Mouse (Mus musculus): ENCODE measurements around the gene Il9r. TPM values are rescaled to one million over a fixed set of nuclear protein-coding genes. Genes with fewer than 3 reads are reported as not detected.

Il9r gene
- polyA plus RNA-seq, 1 experiment from 2014 or later = 0.13 TPM

- Histone ChIP-seq H3K4me1 (replicated peaks) (no peaks in the 10 kb centered on the region), H3K27ac (no peak overlapping the region), H3K9me3 (replicated peaks) (0 out of 2 replicates have a peak, but pooled peaks cover 3% of the 10 kb centered on the region), H3K4me2 (no peak overlapping the region), H3K4me3 (replicated peaks) (no peak overlapping the region), H3K27me3 (no peaks in the 10 kb centered on the region; the same call in 1 of the 2 replicates), H3K9ac (no peak overlapping the region), H3K36me3 (no peaks in the 10 kb centered on the region)
- WGBS (ENCODE audit: insufficient replicate concordance) = 38% methylated on average over 25 of the region's 25 CpGs
- DNase-seq (peak; percentile 54), ATAC-seq (ENCODE audit: low read depth) (no peak)
These were observed 17.9 kb downstream of the Il9r start for GRCm38 (mm10) chr11:32181973-32182868.

- Histone ChIP-seq H3K36me3 (no peaks in the 10 kb centered on the region), H3K4me1 (replicated peaks) (no peaks in the 10 kb centered on the region), H3K4me2 (no peak overlapping the region), H3K27me3 (no peaks in the 10 kb centered on the region; the same call in 1 of the 2 replicates), H3K27ac (no peak overlapping the region), H3K9me3 (replicated peaks) (0 out of 2 replicates have a peak, but pooled peaks cover 3% of the 10 kb centered on the region), H3K4me3 (replicated peaks) (no peak overlapping the region), H3K9ac (no peak overlapping the region)
- DNase-seq = no peak
- WGBS (ENCODE audit: insufficient replicate concordance) = 69% methylated on average over 4 of the region's 4 CpGs
- ATAC-seq (ENCODE audit: low read depth) = no peak
These were observed 18.8 kb downstream of the Il9r start for GRCm38 (mm10) chr11:32181246-32181645.

- no peak overlapping the region for H3K9ac ChIP-seq
- no peaks in the 10 kb centered on the region; the same call in 1 of the 2 replicates for H3K27me3 ChIP-seq
- 56% methylated on average over 1 of the region's 1 CpGs for WGBS (ENCODE audit: insufficient replicate concordance)
These were observed 21.6 kb downstream of the Il9r start for GRCm38 (mm10) chr11:32178506-32178905.

GRCm38 (mm10) chr11:32166683-32167082 is 33.4 kb downstream of the Il9r start:
- Histone ChIP-seq H3K36me3 (no peaks in the 10 kb centered on the region), H3K4me2 (no peak overlapping the region), H3K27me3 (peaks cover 5% of the 10 kb centered on the region), H3K4me3 (replicated peaks) (no peak overlapping the region), H3K27ac (no peak overlapping the region), H3K9me3 (replicated peaks) (no peaks in the 10 kb centered on the region), H3K9ac (no peak overlapping the region), H3K4me1 (replicated peaks) (no peaks in the 10 kb centered on the region)
- DNase-seq (no peak), ATAC-seq (ENCODE audit: low read depth) (no peak)
- WGBS (ENCODE audit: insufficient replicate concordance) = 57% methylated on average over 4 of the region's 4 CpGs

More at GRCm38 (mm10) chr11:32178506-32178905, 21.6 kb downstream of the Il9r start:
- no peak overlapping the region for H3K27ac ChIP-seq
- H3K4me3 ChIP-seq (replicated peaks) = no peak overlapping the region
- no peaks in the 10 kb centered on the region for H3K36me3 ChIP-seq
- H3K9me3 ChIP-seq (replicated peaks) = 0 out of 2 replicates have a peak, but pooled peaks cover 3% of the 10 kb centered on the region
- H3K4me2 ChIP-seq = no peak overlapping the region
- DNase-seq (no peak), ATAC-seq (ENCODE audit: low read depth) (no peak)
- no peaks in the 10 kb centered on the region for H3K4me1 ChIP-seq (replicated peaks)

- H3K4me2 ChIP-seq = peak overlapping the region; percentile 26
- H3K27me3 ChIP-seq = peaks cover 26% of the 10 kb centered on the region
- DNase-seq = peak; percentile 32
- no peaks in the 10 kb centered on the region for H3K36me3 ChIP-seq
- peak; percentile 70; the same call in 1 of the 2 replicates for ATAC-seq (ENCODE audit: low read depth)
- H3K4me3 ChIP-seq (replicated peaks) = 0 out of 2 replicates have a peak overlapping the region, but pooled peaks have one; percentile 6
- 10% methylated on average over 28 of the region's 28 CpGs for WGBS (ENCODE audit: insufficient replicate concordance)
- no peak overlapping the region for H3K27ac ChIP-seq
- H3K9ac ChIP-seq = no peak overlapping the region
- no peaks in the 10 kb centered on the region for H3K4me1 ChIP-seq (replicated peaks)
- no peaks in the 10 kb centered on the region for H3K9me3 ChIP-seq (replicated peaks)
These were observed 37.9 kb downstream of the Il9r start for GRCm38 (mm10) chr11:32161922-32162804.

GRCm38 (mm10) chr11:32161500-32161899 is 38.6 kb downstream of the Il9r start:
- ATAC-seq (ENCODE audit: low read depth) (no peak), DNase-seq (no peak)

GRCm38 (mm10) chr11:32160341-32160740 is 39.7 kb downstream of the Il9r start:
- H3K27ac ChIP-seq = no peak overlapping the region
- H3K9ac ChIP-seq = no peak overlapping the region
- H3K27me3 ChIP-seq = peaks cover 26% of the 10 kb centered on the region
- DNase-seq = no peak
- no peak for ATAC-seq (ENCODE audit: low read depth)
- no peaks in the 10 kb centered on the region for H3K4me1 ChIP-seq (replicated peaks)
- no peaks in the 10 kb centered on the region for H3K9me3 ChIP-seq (replicated peaks)
- WGBS (ENCODE audit: insufficient replicate concordance) = 53% methylated on average over 7 of the region's 7 CpGs
- H3K4me2 ChIP-seq = no peak overlapping the region
- H3K4me3 ChIP-seq (replicated peaks) = no peak overlapping the region
- no peaks in the 10 kb centered on the region for H3K36me3 ChIP-seq

More at GRCm38 (mm10) chr11:32161500-32161899, 38.6 kb downstream of the Il9r start:
- Histone ChIP-seq H3K9ac (no peak overlapping the region), H3K4me1 (replicated peaks) (no peaks in the 10 kb centered on the region), H3K4me2 (no peak overlapping the region), H3K27ac (no peak overlapping the region), H3K9me3 (replicated peaks) (no peaks in the 10 kb centered on the region), H3K36me3 (no peaks in the 10 kb centered on the region), H3K4me3 (replicated peaks) (no peak overlapping the region), H3K27me3 (peaks cover 26% of the 10 kb centered on the region)
- 11% methylated on average over 9 of the region's 9 CpGs for WGBS (ENCODE audit: insufficient replicate concordance)

GRCm38 (mm10) chr11:32159176-32159575 is 40.9 kb downstream of the Il9r start:
- WGBS (ENCODE audit: insufficient replicate concordance) = 75% methylated on average over 3 of the region's 3 CpGs
- ATAC-seq (ENCODE audit: low read depth) (no peak), DNase-seq (no peak)
- no peak overlapping the region for H3K4me3 ChIP-seq (replicated peaks)
- H3K36me3 ChIP-seq = no peaks in the 10 kb centered on the region
- no peaks in the 10 kb centered on the region for H3K4me1 ChIP-seq (replicated peaks)
- no peaks in the 10 kb centered on the region for H3K9me3 ChIP-seq (replicated peaks)
- H3K27ac ChIP-seq = no peak overlapping the region
- no peak overlapping the region for H3K9ac ChIP-seq
- H3K4me2 ChIP-seq = no peak overlapping the region
- H3K27me3 ChIP-seq = peaks cover 26% of the 10 kb centered on the region

GRCm38 (mm10) chr11:32157791-32158594 is 42.1 kb downstream of the Il9r start:
- no peaks in the 10 kb centered on the region for H3K9me3 ChIP-seq (replicated peaks)
- 57% methylated on average over 18 of the region's 18 CpGs for WGBS (ENCODE audit: insufficient replicate concordance)
- H3K4me1 ChIP-seq (replicated peaks) = no peaks in the 10 kb centered on the region
- ATAC-seq (ENCODE audit: low read depth) (no peak), DNase-seq (no peak)
- no peaks in the 10 kb centered on the region for H3K36me3 ChIP-seq
- no peak overlapping the region for H3K9ac ChIP-seq
- no peak overlapping the region for H3K4me2 ChIP-seq
- no peak overlapping the region for H3K4me3 ChIP-seq (replicated peaks)
- peaks cover 26% of the 10 kb centered on the region for H3K27me3 ChIP-seq
- no peak overlapping the region for H3K27ac ChIP-seq

GRCm38 (mm10) chr11:32156854-32157630 is 43.0 kb downstream of the Il9r start:
- 38% methylated on average over 7 of the region's 7 CpGs for WGBS (ENCODE audit: insufficient replicate concordance)
- DNase-seq = no peak
- no peaks in the 10 kb centered on the region for H3K36me3 ChIP-seq
- H3K27me3 ChIP-seq = peaks cover 25% of the 10 kb centered on the region
- H3K4me1 ChIP-seq (replicated peaks) = no peaks in the 10 kb centered on the region
- no peak overlapping the region for H3K4me2 ChIP-seq
- no peaks in the 10 kb centered on the region for H3K9me3 ChIP-seq (replicated peaks)
- H3K4me3 ChIP-seq (replicated peaks) = no peak overlapping the region
- ATAC-seq (ENCODE audit: low read depth) = no peak
- no peak overlapping the region for H3K27ac ChIP-seq
- no peak overlapping the region for H3K9ac ChIP-seq
